Mouse (Mus musculus) Patski (cell line): ENCODE measurements at regions not wholly inside any gene's neighbourhood (a gene's known extent, or its start where the extent isn't known, plus 50 kb on each side); places are given as distances from the start of the nearest gene placed in this dataset.

Experiments used
- ATAC-seq: fragments of 100-300 bp; one replicate; pipeline ENCODE4 v1.8.0; 2021
- CTCF ChIA-PET: fragments of 350-600 bp; sonication (Branson Sonifier 250); formaldehyde crosslinking; loops from one replicate; lab custom pipeline; 2022; ENCODE audit warnings: inconsistent platforms; lab: Charles Lee
- POLR2A ChIA-PET: fragments of 350-600 bp; sonication (Branson Sonifier 250); formaldehyde crosslinking; loops from one replicate; lab custom pipeline; 2022; ENCODE audit warnings: antibody characterized with exemption, inconsistent platforms; lab: Charles Lee
- DNase-seq: peaks from one replicate; pipeline ENCODE4 v3.0.0-alpha.2; 2011; ENCODE audit warnings: low read depth, low spot score
- H3K27me3 ChIP-seq: fragments of 371-371 bp; one replicate; pipeline ENCODE4 v1.5.1; 2021
- CTCF ChIP-seq: fragments of 100-300 bp; IDR thresholded peaks from one replicate; pipeline ENCODE4 v1.5.1; 2021
- in situ Hi-C: fragments of 300-500 bp; cut with MboI; formaldehyde crosslinking; loops from 3 replicates; pipeline ENCODE4 v1.11.1; 2018; ENCODE audit warnings: low pct_unique_long_range_greater_than_20kb, mixed read lengths

DNA sequence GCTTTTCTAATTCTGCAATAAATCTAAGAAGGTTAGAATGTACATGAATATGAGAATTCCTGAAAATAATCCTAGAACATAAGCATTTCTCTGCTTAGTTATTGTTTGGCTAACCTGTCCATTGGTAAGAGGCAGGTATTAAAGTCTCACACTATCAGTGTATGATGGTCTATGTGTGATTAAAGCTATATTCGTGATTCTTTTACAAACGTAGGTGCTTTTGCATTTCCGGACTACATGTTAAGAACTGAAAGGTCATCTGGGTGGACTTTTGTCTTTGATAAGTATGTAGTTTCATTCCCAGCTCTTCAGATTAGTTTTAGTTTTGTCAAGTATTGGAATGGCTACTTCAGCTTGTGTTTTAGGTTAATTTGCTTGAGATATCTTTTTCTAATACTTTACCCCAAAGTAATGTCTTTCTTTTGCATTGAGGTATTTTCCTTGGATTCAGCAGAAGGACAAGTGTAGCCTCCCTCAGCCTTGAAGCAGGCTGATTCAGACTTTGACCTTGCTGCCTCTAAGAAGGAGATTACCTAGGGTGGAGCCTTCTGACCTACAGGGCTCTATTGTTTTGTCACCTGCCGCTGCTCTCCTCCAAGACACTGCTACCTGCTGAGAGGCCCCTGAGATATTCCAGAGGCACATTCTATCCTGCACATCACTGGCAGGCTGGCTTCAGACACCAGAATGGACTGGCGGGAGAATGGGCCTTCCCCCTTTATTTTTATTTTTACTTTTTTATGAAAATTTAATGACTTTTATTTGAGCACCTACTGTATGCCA, 148.7 kb upstream of the Foxg1 start:
- TF ChIP-seq CTCF, result no peak
- in situ Hi-C loops, result no loop called here
- no peak for DNase-seq
- no peaks in the 10 kb centered on the region for H3K27me3 ChIP-seq
- POLR2A ChIA-PET, result no interaction called here
- ATAC-seq, result no peak
- CTCF ChIA-PET, result no interaction called here
